Mouse (Mus musculus) forebrain, embryonic 14.5 days (tissue): Measurements from ENCODE around the gene Slc9a6. TPM values are rescaled to one million over a fixed set of nuclear protein-coding genes. Genes with fewer than 3 reads are reported as not detected.

Experiments
- ATAC-seq: fragments of 200-750 bp; cut with Nextera tagmentation; 2 replicates; pipeline ENCODE4 v1.8.0; 2017; ENCODE audit warnings: mild to moderate bottlenecking, moderate library complexity
- DNase-seq: peaks from one replicate; pipeline ENCODE4 v3.0.0-alpha.2; 2015; ENCODE audit warnings: low spot score
- H3K27ac ChIP-seq: fragments of 300-500 bp; sonication (generic); 2 replicates; pipeline ENCODE4 v1.5.1; 2014; ENCODE audit warnings: low read depth, mild to moderate bottlenecking, control low read depth, low read length, moderate library complexity
- H3K27me3 ChIP-seq: fragments of 300-500 bp; sonication (generic); replicated peaks from 2 replicates; pipeline ENCODE4 v1.6.1; 2014; ENCODE audit warnings: low read length, control low read depth, mixed read lengths; ENCODE audit not compliant: control insufficient read depth, insufficient read depth
- H3K36me3 ChIP-seq: fragments of 300-500 bp; sonication (generic); 2 replicates; pipeline ENCODE4 v1.6.1; 2014; ENCODE audit warnings: low read length, control low read depth; ENCODE audit not compliant: control insufficient read depth, insufficient read depth
- H3K4me1 ChIP-seq: fragments of 300-500 bp; sonication (generic); 2 replicates; pipeline ENCODE4 v1.6.1; 2014; ENCODE audit warnings: antibody characterized with exemption, low read length, control low read depth; ENCODE audit not compliant: control insufficient read depth, insufficient read depth
- H3K4me2 ChIP-seq: fragments of 300-500 bp; sonication (generic); 2 replicates; pipeline ENCODE4 v1.6.1; 2014; ENCODE audit warnings: mild to moderate bottlenecking, control low read depth, low read length
- H3K4me3 ChIP-seq: fragments of 300-500 bp; sonication (generic); 2 replicates; pipeline ENCODE4 v1.5.1; 2014; ENCODE audit warnings: low read depth, low read length, control low read depth
- H3K9ac ChIP-seq: fragments of 300-500 bp; sonication (generic); 2 replicates; pipeline ENCODE4 v1.6.1; 2014; ENCODE audit warnings: mild to moderate bottlenecking, low read length, control low read depth, moderate library complexity
- H3K9me3 ChIP-seq: fragments of 300-500 bp; sonication (generic); replicated peaks from 2 replicates; pipeline ENCODE4 v1.6.1; 2016; ENCODE audit warnings: low read length, control low read depth, mixed read lengths; ENCODE audit not compliant: control insufficient read depth
- WGBS: fragments of 180-500 bp; shearing (Covaris S2); extraction: QIAGEN DNeasy Blood & Tissue Kit; methylation state at CpG from one replicate; pipeline ENCODE4 v1.1.7; 2014; 5-methylcytosine and 5-hydroxymethylcytosine counted together
- polyA plus RNA-seq: library from polyadenylated mRNA; unstranded; fragments of >200 nt; fragmentation: Nextera tagmentation; extraction: Ambion mirVana; gene quantifications from 2 replicates; pipeline ENCODE4 v1.2.1, GENCODE M21; 2014

Gene Slc9a6
- polyA plus RNA-seq, 1 experiment from 2014 or later = 30.2 TPM

- peak; percentile 7 for DNase-seq
- ATAC-seq = peak; percentile 47
- H3K9me3 ChIP-seq = no peaks in the 10 kb centered on the region
- H3K9ac ChIP-seq = peak overlapping the region; percentile 74
- peak overlapping the region; percentile 70; the same call in 1 of the 2 replicates for H3K27ac ChIP-seq
- H3K27me3 ChIP-seq = no peaks in the 10 kb centered on the region
- peak overlapping the region; percentile 53 for H3K4me3 ChIP-seq
- H3K36me3 ChIP-seq = no peaks in the 10 kb centered on the region
- peak overlapping the region; percentile 55 for H3K4me2 ChIP-seq
- no peaks in the 10 kb centered on the region; the same call in 1 of the 2 replicates for H3K4me1 ChIP-seq
- 25% methylated on average over 13 of the region's 13 CpGs for WGBS
Measured at GRCm38 (mm10) chrX:56610318-56610694, 749 bp downstream of the Slc9a6 start.

GRCm38 (mm10) chrX:56615236-56615635 is 5.7 kb downstream of the Slc9a6 start:
- ATAC-seq (no peak), DNase-seq (no peak)
- H3K9me3 ChIP-seq = no peaks in the 10 kb centered on the region
- H3K36me3 ChIP-seq = no peaks in the 10 kb centered on the region
- no peak overlapping the region for H3K4me2 ChIP-seq
- no peak overlapping the region for H3K4me3 ChIP-seq
- 88% methylated on average over 2 of the region's 2 CpGs for WGBS
- no peaks in the 10 kb centered on the region for H3K27me3 ChIP-seq
- no peak overlapping the region for H3K9ac ChIP-seq
- no peaks in the 10 kb centered on the region; the same call in 1 of the 2 replicates for H3K4me1 ChIP-seq
- no peak overlapping the region for H3K27ac ChIP-seq

- DNase-seq (no peak), ATAC-seq (no peak)
- no peak overlapping the region for H3K9ac ChIP-seq
- H3K4me3 ChIP-seq = no peak overlapping the region
- no peaks in the 10 kb centered on the region for H3K36me3 ChIP-seq
- no peaks in the 10 kb centered on the region for H3K4me1 ChIP-seq
- H3K27me3 ChIP-seq = no peaks in the 10 kb centered on the region
- H3K9me3 ChIP-seq = no peaks in the 10 kb centered on the region
- WGBS = 82% methylated on average over 5 of the region's 5 CpGs
- no peak overlapping the region for H3K27ac ChIP-seq
- no peak overlapping the region for H3K4me2 ChIP-seq
Measured at GRCm38 (mm10) chrX:56636185-56636584, 26.6 kb downstream of the Slc9a6 start.

- no peaks in the 10 kb centered on the region for H3K9me3 ChIP-seq
- H3K27ac ChIP-seq = no peak overlapping the region
- H3K4me3 ChIP-seq = no peak overlapping the region
- 5% methylated on average over 1 of the region's 1 CpGs for WGBS
- DNase-seq = no peak
- H3K36me3 ChIP-seq = no peaks in the 10 kb centered on the region
- H3K9ac ChIP-seq = no peak overlapping the region
- H3K4me2 ChIP-seq = no peak overlapping the region
- no peak for ATAC-seq
- no peaks in the 10 kb centered on the region for H3K27me3 ChIP-seq
- no peaks in the 10 kb centered on the region for H3K4me1 ChIP-seq
Measured at GRCm38 (mm10) chrX:56640066-56640465, 30.5 kb downstream of the Slc9a6 start.

GRCm38 (mm10) chrX:56649549-56650354 is 40.2 kb downstream of the Slc9a6 start:
- DNase-seq (peak; percentile 72), ATAC-seq (peak; percentile 42; the same call in 1 of the 2 replicates)
- Histone ChIP-seq H3K36me3 (peaks cover under 1% of the 10 kb centered on the region; the same call in 1 of the 2 replicates), H3K4me2 (no peak overlapping the region), H3K4me3 (no peak overlapping the region), H3K27ac (no peak overlapping the region), H3K27me3 (no peaks in the 10 kb centered on the region), H3K9ac (no peak overlapping the region), H3K9me3 (no peaks in the 10 kb centered on the region), H3K4me1 (no peaks in the 10 kb centered on the region)
- WGBS = 44% methylated on average over 7 of the region's 7 CpGs

GRCm38 (mm10) chrX:56650355-56650652 is 40.7 kb downstream of the Slc9a6 start:
- Histone ChIP-seq H3K4me1 (no peaks in the 10 kb centered on the region), H3K36me3 (peaks cover 3% of the 10 kb centered on the region; the same call in 1 of the 2 replicates), H3K4me3 (no peak overlapping the region), H3K9ac (no peak overlapping the region), H3K27ac (no peak overlapping the region), H3K27me3 (no peaks in the 10 kb centered on the region), H3K4me2 (no peak overlapping the region), H3K9me3 (no peaks in the 10 kb centered on the region)
- no peak for DNase-seq
- WGBS = 82% methylated on average over 2 of the region's 2 CpGs
- ATAC-seq = peak; percentile 29; the same call in 1 of the 2 replicates

GRCm38 (mm10) chrX:56650885-56651284 is 41.3 kb downstream of the Slc9a6 start:
- peaks cover 3% of the 10 kb centered on the region; the same call in 1 of the 2 replicates for H3K36me3 ChIP-seq
- no peak for DNase-seq
- H3K4me2 ChIP-seq = no peak overlapping the region
- no peak overlapping the region for H3K27ac ChIP-seq
- no peak overlapping the region for H3K9ac ChIP-seq
- no peaks in the 10 kb centered on the region for H3K4me1 ChIP-seq
- H3K4me3 ChIP-seq = no peak overlapping the region
- H3K9me3 ChIP-seq = no peaks in the 10 kb centered on the region
- 68% methylated on average over 6 of the region's 6 CpGs for whole genome bisulfite sequencing
- ATAC-seq = no peak
- no peaks in the 10 kb centered on the region for H3K27me3 ChIP-seq

GRCm38 (mm10) chrX:56651738-56652137 is 42.2 kb downstream of the Slc9a6 start:
- Histone ChIP-seq H3K4me2 (no peak overlapping the region), H3K36me3 (peaks cover 3% of the 10 kb centered on the region; the same call in 1 of the 2 replicates), H3K27ac (no peak overlapping the region), H3K9me3 (no peaks in the 10 kb centered on the region), H3K4me3 (no peak overlapping the region), H3K4me1 (no peaks in the 10 kb centered on the region), H3K27me3 (no peaks in the 10 kb centered on the region), H3K9ac (no peak overlapping the region)
- ATAC-seq (0 out of 2 replicates have a peak, but pooled peaks have one; percentile 32), DNase-seq (peak; percentile 27)
- 61% methylated on average over 7 of the region's 7 CpGs for WGBS

- Histone ChIP-seq H3K27ac (no peak overlapping the region), H3K4me3 (no peak overlapping the region), H3K4me1 (no peaks in the 10 kb centered on the region), H3K27me3 (no peaks in the 10 kb centered on the region), H3K36me3 (peaks cover 3% of the 10 kb centered on the region; the same call in 1 of the 2 replicates), H3K4me2 (no peak overlapping the region), H3K9me3 (no peaks in the 10 kb centered on the region), H3K9ac (no peak overlapping the region)
- DNase-seq (no peak), ATAC-seq (no peak)
- WGBS = 40% methylated on average over 2 of the region's 2 CpGs
Measured at GRCm38 (mm10) chrX:56655686-56656085, 46.1 kb downstream of the Slc9a6 start.
